In genomic region chr7:6182882-6183281, GRCm38 (mm10) we compare ENCODE assay signal across 30 mouse cellular contexts. TPM values are rescaled to one million over a fixed set of nuclear protein-coding genes. Genes with fewer than 3 reads are reported as not detected.
A peak's percentile ranks its signal among the peaks of the same experiment; 100 is the strongest.
DNase-seq lines count a peak whose midpoint lies in the region; ATAC-seq and TF ChIP-seq lines count a peak whose summit lies in the region.
"Had no signal": no experiment of that assay in that cellular context is flagged by ENCODE, and none has a peak within 500 bp of the region (broad histone marks: within the 10 kb centered on the region; RNA-seq: fewer than 3 reads in every experiment).

No protein-coding gene starts in this region.

- no peak overlapping the region for H3K4me3 ChIP-seq in kidney, adult 2 months (ENCODE audit: insufficient read depth, low read depth, low read length)
- no peak overlapping the region for H3K4me3 ChIP-seq in midbrain, embryonic 11.5 days (ENCODE audit: low read depth, low read length)
- H3K4me3 ChIP-seq in midbrain, embryonic 10.5 days, result no peak overlapping the region
- H3K4me3 ChIP-seq: embryonic facial prominence, embryonic 12.5 days; embryonic facial prominence, embryonic 15.5 days; heart, embryonic 12.5 days; heart, embryonic 15.5 days; hindbrain, embryonic 10.5 days; hindbrain, embryonic 13.5 days had no signal

- H3K9me3 ChIP-seq in midbrain, embryonic 11.5 days (ENCODE audit: control insufficient read depth, low read length), result no peaks in the 10 kb centered on the region
- no peaks in the 10 kb centered on the region for H3K9me3 ChIP-seq in midbrain, embryonic 10.5 days (replicated peaks)
- H3K9me3 ChIP-seq: embryonic facial prominence, embryonic 12.5 days; embryonic facial prominence, embryonic 15.5 days; heart, embryonic 12.5 days; heart, embryonic 15.5 days; hindbrain, embryonic 13.5 days had no signal

- no peak overlapping the region for H3K4me2 ChIP-seq in midbrain, embryonic 11.5 days
- H3K4me2 ChIP-seq: embryonic facial prominence, embryonic 12.5 days; embryonic facial prominence, embryonic 15.5 days; heart, embryonic 12.5 days; heart, embryonic 15.5 days; hindbrain, embryonic 13.5 days had no signal

- H3K27ac ChIP-seq in kidney, adult 2 months (ENCODE audit: insufficient read depth, low read depth, low read length), result peak overlapping the region; percentile 29; the same call in 1 of the 2 replicates
- no peak overlapping the region for H3K27ac ChIP-seq in midbrain, embryonic 11.5 days (ENCODE audit: low read depth, low read length)
- H3K27ac ChIP-seq in midbrain, embryonic 10.5 days (replicated peaks), result no peak overlapping the region
- H3K27ac ChIP-seq: embryonic facial prominence, embryonic 12.5 days; embryonic facial prominence, embryonic 15.5 days; heart, embryonic 15.5 days; hindbrain, embryonic 10.5 days; hindbrain, embryonic 13.5 days had no signal

- peaks cover 41% of the 10 kb centered on the region for H3K4me1 ChIP-seq in kidney, adult 2 months (ENCODE audit: control insufficient read depth, insufficient read depth, low read length)
- no peaks in the 10 kb centered on the region for H3K4me1 ChIP-seq in midbrain, embryonic 11.5 days (ENCODE audit: control insufficient read depth, insufficient read depth, low read length)
- no peaks in the 10 kb centered on the region for H3K4me1 ChIP-seq in midbrain, embryonic 10.5 days
- H3K4me1 ChIP-seq: embryonic facial prominence, embryonic 12.5 days; embryonic facial prominence, embryonic 15.5 days; hindbrain, embryonic 10.5 days; hindbrain, embryonic 13.5 days had no signal

- no peak for ATAC-seq in midbrain, embryonic 11.5 days (ENCODE audit: low FRiP score)
- peak; percentile 85 for ATAC-seq in megakaryocyte-erythroid progenitor cell, adult 5-6 weeks (replicated peaks; ENCODE audit: low FRiP score, low TSS enrichment, poor library complexity, severe bottlenecking)
- ATAC-seq: activated CD4-positive, CD25-positive, alpha-beta regulatory T cell, adult 4 months; forebrain, embryonic 14.5 days; forebrain, postnatal 0 days; hindbrain, embryonic 16.5 days had no signal

- TF ChIP-seq CTCF in kidney, adult 2 months (conservative IDR thresholded peaks at IDR 0.05; ENCODE audit: insufficient read depth, insufficient read length, low read depth, low read length), result no peak

- H3K36me3 ChIP-seq in kidney, adult 2 months (ENCODE audit: control insufficient read depth, insufficient read depth, low read length), result no peaks in the 10 kb centered on the region
- H3K36me3 ChIP-seq in midbrain, embryonic 11.5 days (ENCODE audit: control insufficient read depth, insufficient read depth, low read length), result peaks cover 17% of the 10 kb centered on the region
- peaks cover 90% of the 10 kb centered on the region for H3K36me3 ChIP-seq in midbrain, embryonic 10.5 days

- H3K27me3 ChIP-seq in kidney, adult 2 months (replicated peaks; ENCODE audit: control insufficient read depth, insufficient read depth, low read length), result no peaks in the 10 kb centered on the region
- H3K27me3 ChIP-seq in midbrain, embryonic 11.5 days (ENCODE audit: control insufficient read depth, insufficient read depth, low read length), result no peaks in the 10 kb centered on the region
- H3K27me3 ChIP-seq in midbrain, embryonic 10.5 days (ENCODE audit: low read depth, poor library complexity, severe bottlenecking), result no peaks in the 10 kb centered on the region
- H3K27me3 ChIP-seq: embryonic facial prominence, embryonic 12.5 days; embryonic facial prominence, embryonic 15.5 days; heart, embryonic 12.5 days; heart, embryonic 15.5 days; hindbrain, embryonic 13.5 days had no signal

- no peak for TF ChIP-seq POLR2A in kidney, adult 2 months (IDR thresholded peaks at IDR 0.05; ENCODE audit: low read depth, low read length)

- DNase-seq in kidney, adult 2 months, result no peak
- no peak for DNase-seq in kidney, adult 11 months
- peak; percentile 12 for DNase-seq in midbrain, embryonic 11.5 days (ENCODE audit: low spot score, missing footprints)
- DNase-seq in midbrain, embryonic 10.5 days (ENCODE audit: low spot score), result no peak
- DNase-seq in layer of hippocampus, postnatal 36 days, result no peak
- DNase-seq: adrenal gland, adult 8-10 months; adrenal gland, postnatal 25 days; cerebellum, postnatal 25 days; forebrain, postnatal 0 days; gastrocnemius, postnatal 25 days; heart, adult 18-20 months; heart, postnatal 10 days; heart, postnatal 36 days had no signal

- H3K9ac ChIP-seq in midbrain, embryonic 11.5 days (ENCODE audit: low read length), result no peak overlapping the region
- H3K9ac ChIP-seq: embryonic facial prominence, embryonic 12.5 days; embryonic facial prominence, embryonic 15.5 days; forebrain, postnatal 0 days; heart, embryonic 12.5 days; heart, embryonic 15.5 days; hindbrain, embryonic 13.5 days had no signal

RNA-seq across cellular contexts. Expression of gene Zfp444, which starts 10.9 kb away (rescaled TPM):
- polyA plus RNA-seq in kidney, adult 2 months (2012; rRNA removed), result 47.1 and 65.2 TPM in 2 replicates
- 69.4 and 72.2 TPM in 2 replicates for polyA plus RNA-seq in midbrain, embryonic 11.5 days (2014; fragmentation: Nextera tagmentation; extraction: Ambion mirVana)
- polyA plus RNA-seq in midbrain, embryonic 10.5 days (2016; fragmentation: Nextera tagmentation; extraction: Ambion mirVana), result 81.8 and 86.1 TPM in 2 replicates
- total RNA-seq in megakaryocyte-erythroid progenitor cell, adult 5-6 weeks (2014; fragmentation: Nextera tagmentation), result 4.1 and 11.9 TPM in 2 replicates
- total RNA-seq in megakaryocyte-erythroid progenitor cell, adult 5-6 weeks (2017), result 21.9 and 22.6 TPM in 2 replicates
- total RNA-seq in layer of hippocampus, postnatal 36 days (2021), result 10 to 100 TPM; 52.7 to 60.6 TPM

RNA-seq across cellular contexts. Expression of gene Galp, which starts 14.0 kb away (rescaled TPM):
- not detected in 2 replicates for polyA plus RNA-seq in kidney, adult 2 months (2012; rRNA removed)
- not detected in 2 replicates for polyA plus RNA-seq in midbrain, embryonic 11.5 days (2014; fragmentation: Nextera tagmentation; extraction: Ambion mirVana)
- polyA plus RNA-seq in midbrain, embryonic 10.5 days (2016; fragmentation: Nextera tagmentation; extraction: Ambion mirVana), result not detected in 2 replicates
- not detected in 2 replicates for total RNA-seq in megakaryocyte-erythroid progenitor cell, adult 5-6 weeks (2014; fragmentation: Nextera tagmentation)
- total RNA-seq in megakaryocyte-erythroid progenitor cell, adult 5-6 weeks (2017), result not detected in 2 replicates
- not detected for total RNA-seq in layer of hippocampus, postnatal 36 days (2021)
- total RNA-seq: adrenal gland, adult 8-10 months; adrenal gland, postnatal 25 days; common myeloid progenitor, adult 5-6 weeks; ES-E14; forebrain, postnatal 0 days; gastrocnemius, adult 8-10 months; gastrocnemius, postnatal 25 days; heart, adult 18-20 months; heart, postnatal 10 days; heart, postnatal 36 days had no signal
- polyA plus RNA-seq: activated CD4-positive, CD25-positive, alpha-beta regulatory T cell, adult 4 months; brain, embryonic 14.5 days; embryonic facial prominence, embryonic 12.5 days; embryonic facial prominence, embryonic 15.5 days; forebrain, embryonic 11.5 days; forebrain, embryonic 14.5 days; forebrain, postnatal 0 days; frontal cortex, adult 2 months; gonadal fat pad, adult 2 months; heart, embryonic 12.5 days; heart, embryonic 15.5 days; hindbrain, embryonic 10.5 days; hindbrain, embryonic 13.5 days; hindbrain, embryonic 16.5 days had no signal

RNA-seq across cellular contexts. Expression of gene Zfp787, which starts 27.1 kb away (rescaled TPM):
- polyA plus RNA-seq in kidney, adult 2 months (2012; rRNA removed), result 54.2 and 66.1 TPM in 2 replicates
- polyA plus RNA-seq in midbrain, embryonic 11.5 days (2014; fragmentation: Nextera tagmentation; extraction: Ambion mirVana), result 13.5 and 14.7 TPM in 2 replicates
- 25.0 and 27.3 TPM in 2 replicates for polyA plus RNA-seq in midbrain, embryonic 10.5 days (2016; fragmentation: Nextera tagmentation; extraction: Ambion mirVana)
- total RNA-seq in megakaryocyte-erythroid progenitor cell, adult 5-6 weeks (2014; fragmentation: Nextera tagmentation), result 21.9 and 43.6 TPM in 2 replicates
- total RNA-seq in megakaryocyte-erythroid progenitor cell, adult 5-6 weeks (2017), result 16.7 and 17.3 TPM in 2 replicates
- total RNA-seq in layer of hippocampus, postnatal 36 days (2021), result 10 to 100 TPM; 23.5 to 26.5 TPM

RNA-seq across cellular contexts. Expression of gene Zscan5b, which starts 39.2 kb away (rescaled TPM):
- not detected in 2 replicates for polyA plus RNA-seq in kidney, adult 2 months (2012; rRNA removed)
- not detected in 2 replicates for polyA plus RNA-seq in midbrain, embryonic 11.5 days (2014; fragmentation: Nextera tagmentation; extraction: Ambion mirVana)
- not detected in 2 replicates for polyA plus RNA-seq in midbrain, embryonic 10.5 days (2016; fragmentation: Nextera tagmentation; extraction: Ambion mirVana)
- not detected in 2 replicates for total RNA-seq in megakaryocyte-erythroid progenitor cell, adult 5-6 weeks (2014; fragmentation: Nextera tagmentation)
- total RNA-seq in megakaryocyte-erythroid progenitor cell, adult 5-6 weeks (2017), result not detected in 2 replicates
- total RNA-seq in layer of hippocampus, postnatal 36 days (2021), result not detected
- total RNA-seq: adrenal gland, adult 8-10 months; adrenal gland, postnatal 25 days; common myeloid progenitor, adult 5-6 weeks; forebrain, postnatal 0 days; gastrocnemius, adult 8-10 months; gastrocnemius, postnatal 25 days; heart, adult 18-20 months; heart, postnatal 10 days; heart, postnatal 36 days had no signal
- polyA plus RNA-seq: activated CD4-positive, CD25-positive, alpha-beta regulatory T cell, adult 4 months; brain, embryonic 14.5 days; embryonic facial prominence, embryonic 12.5 days; embryonic facial prominence, embryonic 15.5 days; forebrain, embryonic 11.5 days; forebrain, embryonic 14.5 days; forebrain, postnatal 0 days; frontal cortex, adult 2 months; gonadal fat pad, adult 2 months; heart, embryonic 12.5 days; heart, embryonic 15.5 days; hindbrain, embryonic 10.5 days; hindbrain, embryonic 13.5 days; hindbrain, embryonic 16.5 days had no signal
